Mouse (Mus musculus): ENCODE measurements around the gene Timp4.

DNA sequence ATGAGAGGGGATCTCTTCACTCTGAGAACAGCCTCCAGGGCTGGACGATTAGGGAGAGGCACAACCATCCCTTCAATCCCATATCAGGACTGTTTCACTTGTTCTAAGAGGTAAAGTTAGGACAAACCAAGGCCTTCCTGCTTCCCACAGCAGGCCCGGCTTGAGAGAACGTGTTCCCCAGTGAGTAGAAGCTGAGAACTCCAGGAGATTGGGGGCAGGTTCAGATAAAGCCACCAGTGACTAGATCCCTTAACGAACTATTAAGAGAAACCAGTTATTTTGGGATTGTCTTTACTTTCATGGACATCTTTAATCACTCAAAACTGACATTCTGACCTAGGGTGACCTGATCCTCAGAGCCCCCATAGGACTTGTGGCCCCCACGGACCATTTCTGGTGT is 17.6 kb upstream of the Timp4 start:
- TF ChIP-seq POLR2A (IDR thresholded peaks at IDR 0.05; ENCODE audit: low read depth, low read length) = no peak
- TF ChIP-seq CTCF (IDR thresholded peaks at IDR 0.05; ENCODE audit: borderline replicate concordance, insufficient read depth, low read length) = no peak
